Mouse (Mus musculus) layer of hippocampus, adult 2 months (tissue): ENCODE results near the gene Faxc. TPM values are rescaled to one million over a fixed set of nuclear protein-coding genes. Genes with fewer than 3 reads are reported as not detected.

Experiments
- DNase-seq, 2 experiments: peaks; one replicate each; pipeline ENCODE4 v3.0.0; 2022; ENCODE audit warnings: low spot score in 2 of 2
- H3K27ac ChIP-seq: fragments of 200-600 bp; 2 replicates; pipeline ENCODE4 v1.8.1; 2022
- H3K4me3 ChIP-seq: fragments of 200-600 bp; 2 replicates; pipeline ENCODE4 v1.8.1; 2022; ENCODE audit warnings: mild to moderate bottlenecking
- CTCF ChIP-seq: fragments of 200-600 bp; conservative IDR thresholded peaks from 2 replicates; pipeline ENCODE4 v1.8.1; 2022; ENCODE audit warnings: antibody characterized with exemption, mild to moderate bottlenecking, moderate library complexity
- total RNA-seq, 2 experiments: library from RNA; stranded (reverse); gene quantifications; 2 replicates each; pipeline ENCODE4 v1.2.3; 2021

Faxc gene
- total RNA-seq, 2 experiments from 2014 or later: 49.5 to 52.4 TPM

DNA sequence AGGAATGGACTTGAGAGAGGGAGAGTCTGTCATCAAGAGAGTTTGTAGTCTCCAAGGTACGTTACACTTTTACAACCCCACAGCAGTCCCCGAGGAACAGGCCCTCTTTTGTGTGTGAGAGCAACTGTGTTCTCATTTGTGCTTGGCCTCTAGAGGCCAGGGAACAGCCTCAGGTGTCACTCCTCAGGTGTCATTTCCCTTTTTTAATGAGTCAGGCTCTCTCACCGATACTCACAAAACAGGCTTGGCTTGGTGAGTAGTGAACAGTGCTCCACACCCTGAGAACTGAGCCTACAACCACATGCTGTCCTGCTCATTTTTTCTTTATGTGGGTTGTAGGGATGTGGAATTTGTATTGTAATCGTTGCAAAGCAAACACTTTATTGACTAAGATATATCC lies 49.3 kb downstream of the Faxc start:
- H3K4me3 ChIP-seq: no peak overlapping the region
- no peak for TF ChIP-seq CTCF
- DNase-seq: no peak
- H3K27ac ChIP-seq: no peak overlapping the region

DNA sequence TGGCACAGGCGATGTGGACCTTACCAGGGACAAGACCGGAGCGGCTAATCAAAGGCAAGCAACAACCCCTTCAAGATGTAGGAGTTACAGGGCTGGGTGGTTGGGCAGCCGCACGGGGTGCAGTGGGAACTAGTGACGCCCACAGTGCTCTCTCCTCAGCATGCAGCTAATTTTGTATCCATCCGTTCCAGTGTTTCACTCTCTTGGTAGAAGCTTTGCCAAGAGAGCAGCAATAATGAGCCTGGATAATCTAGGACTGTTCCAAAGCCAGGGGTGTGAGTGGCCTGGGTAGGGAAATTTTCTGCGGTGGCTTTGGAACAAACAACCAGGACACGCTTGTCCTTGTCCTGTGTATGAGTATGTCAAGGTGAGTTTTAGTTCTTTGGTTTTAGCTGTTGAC lies 51.3 kb downstream of the Faxc start:
- Histone ChIP-seq H3K4me3 (no peak overlapping the region), H3K27ac (peak overlapping the region; percentile 37; the same call in 1 of the 2 replicates)
- TF ChIP-seq CTCF: no peak
- DNase-seq: peak in 1 of 2 experiments; percentile 19

DNA sequence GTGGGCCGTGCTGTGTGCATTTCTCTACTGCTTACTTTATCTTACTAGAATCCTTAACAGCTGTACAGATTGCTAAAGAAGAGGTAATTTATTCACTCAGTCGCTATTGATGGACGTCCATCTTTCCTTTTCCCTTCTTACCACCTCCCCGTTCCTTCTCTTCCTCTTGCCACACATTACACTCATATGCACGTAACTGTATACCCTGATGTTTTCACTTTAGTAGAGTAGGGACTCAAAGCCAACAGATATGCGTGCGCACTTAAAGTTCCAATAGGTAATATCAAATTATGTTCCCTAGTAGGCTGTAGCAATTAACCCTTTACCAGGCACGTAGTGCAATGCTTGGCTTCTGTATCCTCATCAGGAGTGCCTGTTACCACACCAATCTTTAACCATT lies 55.7 kb downstream of the Faxc start:
- Histone ChIP-seq H3K27ac (no peak overlapping the region), H3K4me3 (no peak overlapping the region)
- TF ChIP-seq CTCF: no peak
- DNase-seq: no peak

DNA sequence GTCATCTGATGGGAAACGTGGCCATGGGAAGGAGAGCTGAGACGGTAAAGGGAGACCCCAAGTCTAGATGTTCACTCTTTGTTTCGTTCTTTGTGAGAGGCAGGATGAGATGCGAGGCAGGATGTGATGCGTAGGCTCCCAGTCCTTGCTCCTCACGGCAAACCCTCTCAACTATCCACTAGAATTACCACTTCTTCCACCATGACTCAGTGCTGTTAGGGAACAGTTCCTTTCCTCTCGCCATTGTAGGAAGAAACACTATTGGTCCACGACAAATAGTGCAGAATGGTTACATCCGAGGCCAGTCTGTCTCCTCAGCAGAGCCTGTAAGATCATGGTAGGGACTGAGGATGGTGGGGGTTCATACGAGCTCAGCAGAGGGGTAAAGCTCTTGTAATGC lies 56.3 kb downstream of the Faxc start:
- DNase-seq: no peak
- no peak for TF ChIP-seq CTCF
- Histone ChIP-seq H3K27ac (no peak overlapping the region), H3K4me3 (no peak overlapping the region)

DNA sequence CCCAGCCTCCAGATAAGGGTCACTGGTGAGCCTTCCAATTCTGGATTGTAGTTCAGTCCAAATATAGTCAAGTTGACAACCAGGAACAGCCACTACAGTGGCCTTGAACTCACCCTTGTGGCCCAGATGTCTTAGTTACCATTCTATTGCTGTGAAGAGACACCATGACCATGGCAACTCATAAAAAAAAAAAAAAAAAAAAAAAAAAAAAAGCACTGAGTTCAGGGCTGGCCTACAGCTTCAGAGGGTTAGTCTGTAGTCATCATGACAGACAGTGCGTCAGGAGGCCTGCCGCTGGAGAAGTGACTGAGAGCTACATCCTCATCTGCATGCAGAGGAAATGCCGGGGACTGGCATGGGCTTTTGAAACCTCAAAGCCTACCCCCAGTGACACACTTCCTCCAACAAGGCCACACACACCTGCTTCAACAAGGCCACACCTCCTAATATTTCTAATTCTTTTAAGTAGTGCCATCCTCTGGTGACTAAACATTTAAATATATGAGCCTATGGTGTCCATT lies 58.5 kb downstream of the Faxc start:
- TF ChIP-seq CTCF: no peak
- no peak overlapping the region for H3K4me3 ChIP-seq
- no peak overlapping the region for H3K27ac ChIP-seq
- DNase-seq: no peak

DNA sequence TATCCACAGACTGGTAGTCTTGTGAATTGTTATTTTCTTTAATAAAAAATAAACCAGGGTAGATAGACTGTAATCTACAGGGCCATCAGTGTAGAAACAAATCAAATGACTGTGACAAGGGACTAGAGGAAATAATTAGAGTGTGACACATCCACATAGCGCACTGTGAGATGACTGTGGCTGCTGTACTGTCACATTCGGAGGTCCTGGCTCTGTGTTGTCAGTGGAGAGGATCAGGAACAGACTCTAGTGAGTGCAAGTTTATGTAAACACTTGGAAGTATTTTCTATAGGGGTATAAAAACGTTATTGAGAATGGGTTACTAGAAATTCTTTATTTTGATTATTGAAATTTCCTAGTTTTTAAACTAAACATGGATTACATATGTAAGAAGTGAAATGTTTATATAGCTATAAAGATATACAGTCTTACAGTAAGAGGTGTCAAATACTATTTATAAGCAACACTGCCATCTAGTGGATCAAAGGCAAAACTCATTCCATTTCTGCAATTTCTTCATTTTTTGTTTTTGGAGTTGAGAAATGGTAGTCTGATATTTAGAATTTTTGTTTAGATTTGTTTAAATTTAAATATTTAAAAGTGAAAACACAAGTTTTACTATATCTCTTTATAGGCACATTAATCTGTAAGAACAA lies 59.6 kb downstream of the Faxc start:
- DNase-seq: no peak
- Histone ChIP-seq H3K27ac (no peak overlapping the region), H3K4me3 (no peak overlapping the region)
- peak; percentile 89 for TF ChIP-seq CTCF

DNA sequence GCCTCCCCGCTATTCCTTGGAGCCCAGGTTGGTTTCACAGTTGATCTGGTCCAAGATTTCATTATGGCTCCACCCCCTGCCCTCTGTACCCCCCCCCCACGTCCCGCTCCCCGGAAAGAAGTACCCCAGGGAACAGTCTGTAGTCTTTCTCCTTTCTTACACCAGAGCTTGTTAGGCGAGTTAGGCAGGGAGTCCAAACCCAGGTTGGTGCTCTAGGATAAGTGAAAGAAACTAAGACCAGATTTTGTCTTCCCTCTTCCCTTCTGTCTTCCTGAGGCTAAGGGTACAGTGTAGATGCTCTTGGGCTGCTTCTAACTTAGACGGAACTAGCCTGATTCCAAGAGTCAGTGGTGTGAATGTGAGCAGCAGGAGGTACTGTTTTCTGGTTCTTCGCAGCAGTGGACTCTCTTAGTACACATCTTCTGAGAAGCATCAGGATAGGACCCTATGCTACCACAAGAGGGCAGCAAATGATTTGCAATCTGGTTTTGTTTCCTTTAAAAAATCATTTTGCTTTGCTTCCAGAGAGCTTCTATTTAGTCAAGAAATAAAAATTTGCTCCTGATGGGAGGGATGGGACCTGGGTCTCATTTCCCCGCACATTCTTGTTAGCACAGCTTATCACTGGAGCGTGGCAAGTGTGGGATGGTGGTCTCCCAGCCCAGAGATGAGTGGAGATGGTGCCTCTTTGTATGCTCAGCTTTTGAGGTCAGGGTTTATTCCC lies 86.7 kb downstream of the Faxc start:
- TF ChIP-seq CTCF: peak; percentile 93
- H3K4me3 ChIP-seq: no peak overlapping the region
- DNase-seq: peak; percentile 75
- H3K27ac ChIP-seq: no peak overlapping the region

DNA sequence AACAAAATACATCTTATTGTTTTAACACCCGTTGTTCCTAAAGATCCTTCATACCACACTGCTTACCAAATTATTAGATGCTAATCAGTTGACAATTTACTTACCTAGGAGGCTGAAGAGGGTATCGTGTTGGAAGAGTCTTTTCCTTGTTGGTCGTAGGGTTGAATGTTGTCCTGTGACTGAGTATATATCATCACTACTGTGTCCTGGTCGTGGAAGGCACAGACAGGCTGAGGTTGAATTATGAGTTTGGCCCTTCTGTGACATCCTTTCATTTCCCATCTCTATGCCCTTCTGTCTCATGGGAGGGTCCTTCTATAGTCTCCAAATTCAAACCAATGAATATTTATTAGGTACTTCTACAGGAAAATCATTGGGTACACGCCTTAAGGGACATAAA lies 87.3 kb downstream of the Faxc start:
- no peak for TF ChIP-seq CTCF
- Histone ChIP-seq H3K27ac (no peak overlapping the region), H3K4me3 (no peak overlapping the region)
- DNase-seq: no peak

DNA sequence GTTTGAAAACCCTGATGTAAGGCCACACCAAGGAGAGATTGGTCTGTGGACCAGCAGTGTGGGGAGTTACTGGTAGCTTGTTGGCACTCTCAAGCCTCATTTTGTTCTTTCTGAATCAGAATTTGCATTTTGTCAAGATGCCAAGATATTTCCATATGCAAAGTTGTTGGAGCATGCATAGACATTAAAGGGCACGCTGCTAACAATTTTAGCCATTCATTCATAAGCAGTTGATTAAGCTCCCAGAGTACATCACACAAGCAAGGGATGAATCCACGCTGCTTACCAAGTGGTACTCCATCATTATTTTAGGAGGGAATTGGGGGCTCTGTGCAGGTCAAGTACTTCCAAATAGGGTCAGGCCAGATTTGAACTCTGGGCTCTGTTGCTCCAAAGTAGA lies 98.8 kb downstream of the Faxc start:
- no peak overlapping the region for H3K4me3 ChIP-seq
- DNase-seq: no peak
- no peak for TF ChIP-seq CTCF
- no peak overlapping the region for H3K27ac ChIP-seq

Other genes with a start within 250 kb of the Faxc start
- gene Prdm13, start 245.4 kb upstream of the Faxc start, total RNA-seq: not detected
- gene Ccnc, start 203.6 kb upstream of the Faxc start, total RNA-seq: 10 to 100 TPM; 35.2 to 37.9 TPM
- 10 to 100 TPM; 49.7 to 51.8 TPM for gene Usp45, start 164.2 kb upstream of the Faxc start, total RNA-seq
- 10 to 100 TPM; 23.0 to 24.9 TPM for gene Tstd3, start 164.1 kb upstream of the Faxc start, total RNA-seq
- gene Pnisr, start 83.7 kb upstream of the Faxc start, total RNA-seq: 100 to 1,000 TPM; 222 to 250 TPM
- gene Coq3, start 51.7 kb upstream of the Faxc start, total RNA-seq: 10 to 100 TPM; 12.1 to 13.3 TPM